Mouse (Mus musculus) adrenal gland (tissue): ENCODE data around the gene Eloa.

Experiments used
- intact Hi-C: fragments of 180-260 bp; cut with DNase I; formaldehyde crosslinking; loops from one replicate; pipeline ENCODE4 v1.15.1; 2025

Eloa gene

GRCm38 (mm10) chr4:135962198-135962597 is 59.4 kb downstream of the Eloa start:
- intact Hi-C loops = loop anchor here (10.0 kb wide), 1 partner anchor 193 kb away; no protein-coding TSS in a partner anchor

- intact Hi-C loops = loop anchor here (10.0 kb wide), 1 partner anchor 193 kb away; no protein-coding TSS in a partner anchor
Observed at GRCm38 (mm10) chr4:135961709-135962108, 59.9 kb downstream of the Eloa start.

DNA sequence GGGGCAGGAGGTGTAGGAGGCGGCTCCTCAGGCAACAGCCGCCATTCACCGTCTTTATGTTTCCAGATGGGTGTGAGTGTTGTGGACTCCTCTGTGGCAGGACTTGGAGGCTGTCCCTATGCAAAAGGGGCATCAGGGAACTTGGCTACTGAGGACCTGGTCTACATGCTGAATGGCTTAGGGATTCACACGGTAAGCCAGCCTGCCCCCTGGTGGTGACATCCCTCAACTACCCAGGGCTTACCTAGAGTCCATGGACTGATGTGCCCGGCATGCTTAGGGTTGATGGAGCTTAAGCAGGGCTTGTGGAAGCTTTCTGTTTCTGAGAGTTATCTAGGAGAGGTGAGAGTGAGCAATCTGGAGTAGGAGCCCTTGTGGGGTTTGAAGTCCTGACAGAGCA is 60.8 kb downstream of the Eloa start:
- intact Hi-C loops = loop anchor here (10.0 kb wide), 1 partner anchor 194 kb away; no protein-coding TSS in a partner anchor

DNA sequence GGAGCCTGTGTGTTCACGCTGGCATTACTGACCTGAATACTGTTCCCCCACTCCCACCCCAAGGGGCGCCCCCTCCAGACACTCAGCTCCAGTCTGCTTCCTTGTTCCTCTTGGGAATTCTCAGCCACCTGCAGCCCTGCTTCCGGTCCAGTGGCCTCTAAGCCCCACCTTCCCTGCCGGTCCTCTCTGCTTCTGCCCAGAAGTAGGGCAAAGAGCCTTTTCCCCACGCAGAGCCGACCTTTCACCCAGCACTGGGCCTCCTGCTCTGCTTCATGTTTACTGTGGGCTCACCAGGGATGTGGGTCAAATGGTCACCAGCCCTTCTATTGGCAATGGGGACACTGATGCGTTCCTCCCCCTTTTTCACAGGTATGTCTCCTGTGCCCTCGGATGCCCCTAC is 63.2 kb downstream of the Eloa start:
- intact Hi-C loops = no loop called here

DNA sequence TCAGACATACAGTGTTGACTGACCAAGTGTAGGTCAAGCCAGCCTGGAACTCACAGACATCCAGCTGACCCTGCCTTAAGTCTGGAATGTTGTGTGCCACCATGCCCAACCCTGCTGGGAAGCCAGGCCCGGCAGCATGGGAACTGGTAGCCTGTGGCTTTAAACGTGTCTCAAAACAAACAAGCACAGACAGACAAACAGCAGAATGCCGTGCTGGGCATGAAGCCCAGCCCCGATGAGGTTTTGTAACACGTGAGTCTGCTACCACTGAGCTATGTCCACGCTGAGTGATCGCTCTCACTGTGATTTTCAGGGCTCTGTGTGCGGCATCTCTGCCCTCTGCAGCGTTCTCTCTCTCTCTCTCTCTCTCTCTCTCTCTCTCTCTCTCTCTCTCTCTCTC is 65.7 kb downstream of the Eloa start:
- intact Hi-C loops = no loop called here

DNA sequence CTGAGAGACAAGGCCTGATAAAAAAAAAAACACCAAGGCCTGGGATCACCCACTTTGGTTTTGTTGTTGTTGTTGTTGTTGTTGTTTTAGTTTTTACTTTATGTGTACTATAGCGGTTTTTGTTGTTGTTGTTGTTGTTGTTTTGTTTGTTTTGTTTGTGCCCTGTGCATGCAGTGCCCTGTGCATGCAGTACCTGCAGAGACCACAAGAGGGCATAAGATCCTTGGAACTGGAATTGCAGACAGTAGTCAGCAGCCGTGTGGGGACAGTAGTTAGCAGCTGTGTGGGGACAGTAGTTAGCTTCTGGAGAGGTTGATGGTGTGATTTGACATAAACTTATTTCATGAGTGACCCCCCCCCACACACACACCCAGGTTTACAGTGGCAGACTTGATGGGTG is 67.3 kb downstream of the Eloa start:
- intact Hi-C loops = no loop called here
